Mouse (Mus musculus) liver, adult 2 months (tissue): ENCODE measurements around the gene Ppme1. TPM values are rescaled to one million over a fixed set of nuclear protein-coding genes. Genes with fewer than 3 reads are reported as not detected.

ENCODE experiments used
- DNase-seq: peaks from one replicate; pipeline ENCODE4 v3.0.0-alpha.2; 2011; ENCODE audit warnings: low read depth, low spot score; ENCODE audit errors: extremely low read depth
- H3K27ac ChIP-seq: fragments of 200-500 bp; replicated peaks from 2 replicates; pipeline ENCODE4 v1.5.1; 2012; ENCODE audit warnings: low read depth, mild to moderate bottlenecking, control low read depth, inconsistent platforms, low read length; ENCODE audit not compliant: insufficient read depth
- H3K27me3 ChIP-seq: fragments of 200-500 bp; 2 replicates; pipeline ENCODE4 v1.6.1; 2012; ENCODE audit warnings: mild to moderate bottlenecking, moderate library complexity, low read length, inconsistent platforms; ENCODE audit not compliant: control insufficient read depth, insufficient read depth
- H3K36me3 ChIP-seq: fragments of 200-500 bp; 2 replicates; pipeline ENCODE4 v1.6.1; 2012; ENCODE audit warnings: low read length, inconsistent platforms; ENCODE audit not compliant: control insufficient read depth, insufficient read depth
- H3K4me1 ChIP-seq: fragments of 200-500 bp; 2 replicates; pipeline ENCODE4 v1.6.1; 2011; ENCODE audit warnings: low read length; ENCODE audit not compliant: control insufficient read depth, insufficient read depth
- H3K4me3 ChIP-seq: fragments of 200-500 bp; 2 replicates; pipeline ENCODE4 v1.5.1; 2011; ENCODE audit warnings: low read depth, mild to moderate bottlenecking, control low read depth, low read length, moderate library complexity; ENCODE audit not compliant: insufficient read depth
- H3K79me2 ChIP-seq: fragments of 200-500 bp; 2 replicates; pipeline ENCODE4 v1.6.1; 2012; ENCODE audit warnings: inconsistent platforms, mild to moderate bottlenecking, low read length, moderate library complexity; ENCODE audit not compliant: control insufficient read depth, insufficient read depth
- H3K9ac ChIP-seq: fragments of 200-500 bp; 2 replicates; pipeline ENCODE4 v1.6.1; 2012; ENCODE audit warnings: low read depth, mild to moderate bottlenecking, control low read depth, inconsistent platforms, low read length
- CTCF ChIP-seq: fragments of 200-500 bp; IDR thresholded peaks from 2 replicates; pipeline ENCODE4 v1.5.1; 2011; ENCODE audit warnings: low read depth, low read length, control low read depth
- POLR2A ChIP-seq: fragments of 200-500 bp; IDR thresholded peaks from 2 replicates; pipeline ENCODE4 v1.6.1; 2011; ENCODE audit warnings: low read length, control low read depth; ENCODE audit not compliant: insufficient read depth; ENCODE audit errors: extremely low read depth
- WGBS: fragments of 180-500 bp; shearing (Covaris S2); methylation state at CpG from one replicate; pipeline ENCODE4 v1.1.7; 2018; 5-methylcytosine and 5-hydroxymethylcytosine counted together
- polyA plus RNA-seq: library from polyadenylated mRNA; depleted of rRNA; stranded (reverse); fragments of >200 nt; gene quantifications from 2 replicates; pipeline ENCODE4 v1.2.3, GENCODE M21; 2012
- total RNA-seq: library from RNA; depleted of rRNA; stranded (reverse); fragments of >200 nt; gene quantifications from 2 replicates; pipeline ENCODE4 v1.2.3, GENCODE M21; 2014

Gene Ppme1
- total and polyA plus RNA-seq, 2 experiments = 9.8 to 59.1 TPM

DNA sequence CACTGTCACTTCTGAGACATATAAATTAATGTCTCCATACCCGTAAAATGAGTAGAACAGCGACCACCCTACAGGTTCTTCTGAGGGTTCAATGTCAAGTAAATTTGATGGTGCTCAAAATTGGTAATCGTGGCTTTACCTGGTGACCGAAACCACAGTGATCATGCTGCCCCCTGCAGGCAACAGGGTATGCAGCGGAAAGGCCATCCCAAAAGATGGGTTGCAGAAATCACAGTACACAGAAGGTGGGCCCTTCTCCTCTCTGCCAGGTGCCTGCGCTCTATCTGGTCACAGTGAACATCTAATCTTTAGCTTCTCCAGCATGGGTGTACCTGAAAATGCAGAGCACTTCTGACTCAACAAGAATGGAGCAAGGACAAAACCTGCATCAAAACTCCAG lies 46.6 kb downstream of the Ppme1 start:
- peak; percentile 78 for TF ChIP-seq CTCF
- TF ChIP-seq POLR2A = no peak
- 87% methylated on average over 6 of the region's 6 CpGs for WGBS
- DNase-seq = no peak

GRCm38 (mm10) chr7:100323721-100324120 lies 48.4 kb downstream of the Ppme1 start:
- no peak overlapping the region for H3K9ac ChIP-seq

More for the DNA sequence above, 46.6 kb downstream of the Ppme1 start:
- Histone ChIP-seq H3K4me1 (no peaks in the 10 kb centered on the region), H3K79me2 (no peaks in the 10 kb centered on the region), H3K27ac (no peak overlapping the region), H3K36me3 (peaks cover 12% of the 10 kb centered on the region; the same call in 1 of the 2 replicates), H3K9ac (no peak overlapping the region), H3K4me3 (no peak overlapping the region), H3K27me3 (no peaks in the 10 kb centered on the region)

DNA sequence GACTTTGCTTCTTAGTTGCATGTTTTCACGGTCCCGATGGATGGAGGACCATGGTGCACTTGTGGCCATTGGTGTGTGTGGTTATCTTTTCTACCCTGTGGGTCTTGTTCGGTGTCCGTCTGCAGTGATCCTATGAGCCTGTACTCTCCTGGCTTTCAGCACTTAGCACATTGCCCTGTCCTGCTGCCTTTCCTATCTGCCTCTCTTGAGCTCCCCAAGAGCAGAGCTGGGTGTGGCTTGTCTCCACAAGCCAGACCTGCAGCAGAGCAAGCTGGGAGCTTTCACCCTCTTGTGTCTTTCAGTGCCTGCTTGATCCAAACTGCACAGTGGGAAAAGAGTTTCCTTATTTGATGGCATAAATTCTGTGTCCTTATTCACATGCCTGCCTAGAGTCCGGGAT lies 54.6 kb downstream of the Ppme1 start:
- TF ChIP-seq CTCF = no peak
- no peak for TF ChIP-seq POLR2A
- no peaks in the 10 kb centered on the region for H3K27me3 ChIP-seq
- no peak overlapping the region for H3K9ac ChIP-seq
- no peak overlapping the region for H3K27ac ChIP-seq
- H3K4me1 ChIP-seq = no peaks in the 10 kb centered on the region
- no peaks in the 10 kb centered on the region for H3K36me3 ChIP-seq
- no peak for DNase-seq
- no peaks in the 10 kb centered on the region for H3K79me2 ChIP-seq
- WGBS = 95% methylated on average over 5 of the region's 5 CpGs
- H3K4me3 ChIP-seq = no peak overlapping the region

More at GRCm38 (mm10) chr7:100323721-100324120, 48.4 kb downstream of the Ppme1 start:
- H3K36me3 ChIP-seq = peaks cover 7% of the 10 kb centered on the region; the same call in 1 of the 2 replicates
- H3K27ac ChIP-seq = no peak overlapping the region
- H3K4me1 ChIP-seq = no peaks in the 10 kb centered on the region
- H3K4me3 ChIP-seq = no peak overlapping the region
- H3K79me2 ChIP-seq = no peaks in the 10 kb centered on the region
- no peak for TF ChIP-seq CTCF
- no peaks in the 10 kb centered on the region for H3K27me3 ChIP-seq
- DNase-seq = no peak
- 75% methylated on average over 3 of the region's 3 CpGs for WGBS

- Histone ChIP-seq H3K27ac (no peak overlapping the region), H3K4me3 (no peak overlapping the region), H3K79me2 (no peaks in the 10 kb centered on the region), H3K9ac (no peak overlapping the region), H3K36me3 (no peaks in the 10 kb centered on the region), H3K4me1 (no peaks in the 10 kb centered on the region), H3K27me3 (no peaks in the 10 kb centered on the region)
- TF ChIP-seq POLR2A = no peak
- TF ChIP-seq CTCF = no peak
- DNase-seq = no peak
- WGBS = 87% methylated on average over 8 of the region's 8 CpGs
Observed at GRCm38 (mm10) chr7:100316924-100317323, 55.2 kb downstream of the Ppme1 start.

DNA sequence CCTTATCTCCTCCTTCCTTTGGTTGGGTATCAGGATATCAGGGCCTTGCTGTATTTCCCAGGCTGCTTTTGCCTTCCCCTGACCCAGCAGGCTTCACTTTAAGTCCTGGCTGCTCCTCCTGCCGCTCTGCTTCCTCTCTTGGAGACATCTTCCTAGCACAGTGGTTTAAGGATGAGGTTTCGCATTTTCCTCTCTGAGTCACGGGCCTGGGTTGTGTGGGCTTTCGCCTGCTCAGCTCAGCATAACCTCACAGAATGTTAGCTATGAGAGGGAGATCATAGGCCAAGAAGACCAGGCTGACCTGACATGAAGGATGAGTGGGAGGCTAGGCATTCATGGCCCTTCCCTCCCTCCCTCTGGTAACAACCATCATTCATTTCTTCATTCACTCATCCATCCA lies 59.4 kb downstream of the Ppme1 start:
- Histone ChIP-seq H3K4me1 (no peaks in the 10 kb centered on the region), H3K9ac (no peak overlapping the region), H3K36me3 (no peaks in the 10 kb centered on the region), H3K27ac (no peak overlapping the region), H3K27me3 (no peaks in the 10 kb centered on the region), H3K79me2 (no peaks in the 10 kb centered on the region), H3K4me3 (no peak overlapping the region)
- WGBS = 81% methylated on average over 4 of the region's 4 CpGs
- DNase-seq = no peak
- TF ChIP-seq POLR2A (no peak), CTCF (no peak)

DNA sequence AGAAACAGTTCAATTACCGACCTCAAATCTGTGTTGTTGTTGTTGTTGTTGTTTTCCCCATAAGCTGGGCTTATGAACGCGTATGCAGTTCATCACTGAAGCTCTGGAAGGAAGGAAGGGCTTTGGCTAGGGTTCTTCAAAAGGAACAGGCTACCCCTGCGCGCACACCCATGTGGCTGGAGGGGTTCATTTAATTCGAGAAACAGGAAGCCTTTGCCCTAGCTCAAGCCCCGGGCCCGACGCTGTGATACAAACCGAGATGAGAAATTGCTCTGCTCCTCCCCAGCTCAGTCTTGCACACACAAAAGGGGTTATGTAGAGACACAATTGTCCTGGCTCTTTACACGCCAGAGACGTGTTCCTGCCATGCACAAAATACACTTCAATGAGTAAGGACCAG lies 61.8 kb downstream of the Ppme1 start:
- H3K36me3 ChIP-seq = no peaks in the 10 kb centered on the region
- 84% methylated on average over 12 of the region's 12 CpGs for WGBS

More for the DNA sequence above, 61.8 kb downstream of the Ppme1 start:
- no peaks in the 10 kb centered on the region for H3K79me2 ChIP-seq
- H3K27me3 ChIP-seq = no peaks in the 10 kb centered on the region
- DNase-seq = no peak
- no peak overlapping the region for H3K27ac ChIP-seq
- TF ChIP-seq POLR2A (no peak), CTCF (no peak)
- no peak overlapping the region for H3K9ac ChIP-seq
- H3K4me3 ChIP-seq = no peak overlapping the region
- no peaks in the 10 kb centered on the region for H3K4me1 ChIP-seq
